Mouse (Mus musculus): ENCODE data around the gene Ptpn6.

Ptpn6 gene

GRCm38 (mm10) chr6:124755831-124756595, 17.5 kb upstream of the Ptpn6 start, which contains the start of the genes Gm45234 and Atn1:
Gene Gm45234 (minus strand): TSS chr6:124756021.
Gene Atn1 (minus strand): TSS chr6:124756524.
- DNase-seq (ENCODE audit: low read depth), result peak; percentile 62

GRCm38 (mm10) chr6:124755306-124755705, 16.8 kb upstream of the Ptpn6 start:
- no peak for DNase-seq (ENCODE audit: low read depth)

GRCm38 (mm10) chr6:124753861-124754260, 15.3 kb upstream of the Ptpn6 start:
- no peak for DNase-seq (ENCODE audit: low read depth)

- peak; percentile 85 for DNase-seq (ENCODE audit: low read depth)
Measured at GRCm38 (mm10) chr6:124750405-124750804, 11.9 kb upstream of the Ptpn6 start.

GRCm38 (mm10) chr6:124746654-124747632, 8.4 kb upstream of the Ptpn6 start:
- no peak for DNase-seq (ENCODE audit: low read depth)

- DNase-seq (ENCODE audit: low read depth), result no peak
Measured at GRCm38 (mm10) chr6:124746296-124746605, 7.7 kb upstream of the Ptpn6 start.

GRCm38 (mm10) chr6:124745490-124746295, 7.2 kb upstream of the Ptpn6 start:
- peak; percentile 95 for DNase-seq (ENCODE audit: low read depth)

- no peak for DNase-seq (ENCODE audit: low read depth)
Measured at GRCm38 (mm10) chr6:124744755-124745321, 6.3 kb upstream of the Ptpn6 start.

GRCm38 (mm10) chr6:124743647-124744046, 5.1 kb upstream of the Ptpn6 start:
- DNase-seq (ENCODE audit: low read depth), result no peak

- no peak for DNase-seq (ENCODE audit: low read depth)
Measured at GRCm38 (mm10) chr6:124742839-124743514, 4.5 kb upstream of the Ptpn6 start.

- DNase-seq (ENCODE audit: low read depth), result no peak
Measured at GRCm38 (mm10) chr6:124741842-124742241, 3.3 kb upstream of the Ptpn6 start.

GRCm38 (mm10) chr6:124740888-124741761, 2.6 kb upstream of the Ptpn6 start, which contains the start of gene Grcc10:
Gene Grcc10 (minus strand): TSS chr6:124741374.
- peak; percentile 97 for DNase-seq (ENCODE audit: low read depth)

- DNase-seq (ENCODE audit: low read depth), result peak; percentile 88
Measured at GRCm38 (mm10) chr6:124740211-124740887, 1.8 kb upstream of the Ptpn6 start.

GRCm38 (mm10) chr6:124739231-124739796, 800 bp upstream of the Ptpn6 start:
- no peak for DNase-seq (ENCODE audit: low read depth)

- DNase-seq (ENCODE audit: low read depth), result no peak
Measured at GRCm38 (mm10) chr6:124737040-124737439, 1.5 kb downstream of the Ptpn6 start.

- no peak for DNase-seq (ENCODE audit: low read depth)
Measured at GRCm38 (mm10) chr6:124734417-124734816, 4.1 kb downstream of the Ptpn6 start.

- peak; percentile 70 for DNase-seq (ENCODE audit: low read depth)
Measured at GRCm38 (mm10) chr6:124732476-124733370, 5.8 kb downstream of the Ptpn6 start.

- DNase-seq (ENCODE audit: low read depth), result no peak
Measured at GRCm38 (mm10) chr6:124731038-124731437, 7.5 kb downstream of the Ptpn6 start.
